Mouse (Mus musculus) heart, adult 2 months (tissue): ENCODE measurements around the gene Shld2.

Source experiments
- CTCF ChIP-seq: fragments of 200-600 bp; IDR thresholded peaks from 2 replicates; pipeline ENCODE4 v1.8.1; 2022; ENCODE audit warnings: antibody characterized with exemption, mild to moderate bottlenecking, moderate library complexity
- POLR2A ChIP-seq: fragments of 200-500 bp; IDR thresholded peaks from 2 replicates; pipeline ENCODE4 v1.6.1; 2011; ENCODE audit warnings: mild to moderate bottlenecking, low read depth, low read length, control low read depth; ENCODE audit not compliant: insufficient read depth

- TF ChIP-seq CTCF (no peak), POLR2A (no peak)
Measured at GRCm38 (mm10) chr14:34253261-34253660, 57.0 kb downstream of the Shld2 start.
